Mouse (Mus musculus) ES-E14 (cell line): ENCODE measurements around the gene Cep63.

Experiments used
- MAFK ChIP-seq: IDR thresholded peaks from 2 replicates; pipeline ENCODE4 v1.6.1; 2014; ENCODE audit warnings: mild to moderate bottlenecking, low read depth, low read length, inconsistent platforms; ENCODE audit not compliant: insufficient read depth
- ZC3H11A ChIP-seq: IDR thresholded peaks from 2 replicates; pipeline ENCODE4 v1.6.1; 2012; ENCODE audit warnings: low read depth, mild to moderate bottlenecking, inconsistent platforms, low read length, borderline replicate concordance
- ZNF384 ChIP-seq: IDR thresholded peaks from 2 replicates; pipeline ENCODE4 v1.6.1; 2012; ENCODE audit warnings: low read depth, low read length, inconsistent platforms

- TF ChIP-seq MAFK (no peak), ZC3H11A (no peak), ZNF384 (no peak)
These were observed 48.9 kb downstream of the Cep63 start for GRCm38 (mm10) chr9:102577480-102577879.
